Mouse (Mus musculus) MEL (cell line): ENCODE results near the gene D430041D05Rik. TPM values are rescaled to one million over a fixed set of nuclear protein-coding genes. Genes with fewer than 3 reads are reported as not detected.

ENCODE experiments used
- DNase-seq: peaks from one replicate; pipeline ENCODE4 v3.0.0; 2011; ENCODE audit warnings: low read depth, low spot score
- H3K27ac ChIP-seq: 2 replicates; pipeline ENCODE4 v1.5.1; 2012; ENCODE audit warnings: low read depth, mild to moderate bottlenecking, control low read depth, low read length, moderate library complexity; ENCODE audit not compliant: control insufficient read depth
- H3K27me3 ChIP-seq, 2 experiments: fragments of 150-350 bp in 1 of 2; sonication (generic) in 1 of 2; 2 replicates each; pipeline ENCODE4 v1.6.1; 2012; ENCODE audit warnings: low read length in 2 of 2, mild to moderate bottlenecking in 2 of 2, improper control_type of control experiment in 1 of 2, moderate library complexity in 1 of 2; ENCODE audit not compliant: insufficient read depth in 2 of 2, control insufficient read depth in 1 of 2
- H3K36me3 ChIP-seq, 2 experiments: 2 replicates each; pipeline ENCODE4 v1.6.1; 2012 to 2014; ENCODE audit warnings: low read length in 2 of 2, improper control_type of control experiment in 1 of 2, inconsistent platforms in 1 of 2, mild to moderate bottlenecking in 1 of 2; ENCODE audit not compliant: insufficient read depth in 2 of 2, control insufficient read depth in 1 of 2
- H3K4me1 ChIP-seq, 2 experiments: fragments of 150-350 bp in 1 of 2; sonication (generic) in 1 of 2; 2 replicates each; pipeline ENCODE4 v1.6.1; 2012; ENCODE audit warnings: low read length in 2 of 2, improper control_type of control experiment in 1 of 2, mild to moderate bottlenecking in 1 of 2; ENCODE audit not compliant: insufficient read depth in 2 of 2, control insufficient read depth in 1 of 2
- H3K4me3 ChIP-seq, 2 experiments: fragments of 150-350 bp in 1 of 2; sonication (generic) in 1 of 2; 2 replicates each; pipeline ENCODE4 v1.5.1; 2012; ENCODE audit warnings: low read depth in 2 of 2, low read length in 2 of 2, mild to moderate bottlenecking in 2 of 2, moderate library complexity in 2 of 2, control low read depth in 1 of 2, improper control_type of control experiment in 1 of 2; ENCODE audit not compliant: control insufficient read depth in 1 of 2, insufficient read depth in 1 of 2
- H3K79me2 ChIP-seq: 2 replicates; pipeline ENCODE4 v1.6.1; 2012; ENCODE audit warnings: mild to moderate bottlenecking, low read length, moderate library complexity; ENCODE audit not compliant: control insufficient read depth, poor library complexity, insufficient read depth
- H3K9ac ChIP-seq: 2 replicates; pipeline ENCODE4 v1.6.1; 2012; ENCODE audit warnings: low read depth, mild to moderate bottlenecking, control low read depth, low read length, moderate library complexity; ENCODE audit not compliant: control insufficient read depth, poor library complexity, severe bottlenecking
- H3K9me3 ChIP-seq: fragments of 150-350 bp; sonication (generic); replicated peaks from 2 replicates; pipeline ENCODE4 v1.6.1; 2012; ENCODE audit warnings: mild to moderate bottlenecking, low read length, improper control_type of control experiment, moderate library complexity; ENCODE audit not compliant: insufficient read depth
- BHLHE40 ChIP-seq: IDR thresholded peaks from 2 replicates; pipeline ENCODE4 v1.6.1; 2012; ENCODE audit warnings: low read depth, mild to moderate bottlenecking, inconsistent platforms, low read length, improper control_type of control experiment, borderline replicate concordance
- EP300 ChIP-seq, 2 experiments: IDR thresholded peaks; 2 replicates each; pipeline ENCODE4 v1.6.1; 2011; ENCODE audit warnings: improper control_type of control experiment in 2 of 2, low read length in 2 of 2, low read depth in 1 of 2, mild to moderate bottlenecking in 1 of 2
- GATA1 ChIP-seq: IDR thresholded peaks from 2 replicates; pipeline ENCODE4 v1.6.1; 2011; ENCODE audit warnings: low read depth, low read length, improper control_type of control experiment
- MAFK ChIP-seq: IDR thresholded peaks from 2 replicates; pipeline ENCODE4 v1.6.1; 2011; ENCODE audit warnings: low read depth, mild to moderate bottlenecking, low read length, improper control_type of control experiment, borderline replicate concordance
- MAX ChIP-seq: IDR thresholded peaks from 2 replicates; pipeline ENCODE4 v1.6.1; 2011; ENCODE audit warnings: low read length, improper control_type of control experiment
- MAZ ChIP-seq: IDR thresholded peaks from 2 replicates; pipeline ENCODE4 v1.6.1; 2012; ENCODE audit warnings: low read depth, mild to moderate bottlenecking, inconsistent platforms, low read length, improper control_type of control experiment
- MXI1 ChIP-seq: IDR thresholded peaks from 2 replicates; pipeline ENCODE4 v1.6.1; 2011; ENCODE audit warnings: mild to moderate bottlenecking, low read depth, low read length, improper control_type of control experiment
- MYB ChIP-seq: IDR thresholded peaks from 2 replicates; pipeline ENCODE4 v1.6.1; 2011; ENCODE audit warnings: mild to moderate bottlenecking, low read depth, low read length, improper control_type of control experiment
- NRF1 ChIP-seq: IDR thresholded peaks from 2 replicates; pipeline ENCODE4 v1.6.1; 2014; ENCODE audit warnings: low read depth, mild to moderate bottlenecking, inconsistent platforms, low read length, improper control_type of control experiment, moderate library complexity; ENCODE audit not compliant: poor library complexity, insufficient read depth, severe bottlenecking
- POLR2A ChIP-seq, 2 experiments: IDR thresholded peaks; 2 replicates each; pipeline ENCODE4 v1.6.1; 2011 to 2012; ENCODE audit warnings: low read length in 2 of 2, mild to moderate bottlenecking in 2 of 2, control low read depth in 1 of 2, improper control_type of control experiment in 1 of 2, low read depth in 1 of 2, moderate library complexity in 1 of 2; ENCODE audit not compliant: control insufficient read depth in 1 of 2, insufficient read depth in 1 of 2, poor library complexity in 1 of 2
- RCOR1 ChIP-seq: IDR thresholded peaks from 2 replicates; pipeline ENCODE4 v1.6.1; 2012; ENCODE audit warnings: low read depth, mild to moderate bottlenecking, inconsistent platforms, low read length, improper control_type of control experiment
- SIN3A ChIP-seq: IDR thresholded peaks from 2 replicates; pipeline ENCODE4 v1.6.1; 2012; ENCODE audit warnings: low read length, improper control_type of control experiment, inconsistent platforms
- SMC3 ChIP-seq: IDR thresholded peaks from 2 replicates; pipeline ENCODE4 v1.6.1; 2011; ENCODE audit warnings: low read depth, low read length, improper control_type of control experiment
- TBP ChIP-seq: IDR thresholded peaks from 2 replicates; pipeline ENCODE4 v1.8.0; 2011; ENCODE audit warnings: low read depth, low read length, improper control_type of control experiment
- TCF12 ChIP-seq: IDR thresholded peaks from 2 replicates; pipeline ENCODE4 v1.6.1; 2014; ENCODE audit warnings: low read depth, mild to moderate bottlenecking, inconsistent platforms, low read length, improper control_type of control experiment, moderate library complexity
- UBTF ChIP-seq: IDR thresholded peaks from 2 replicates; pipeline ENCODE4 v1.6.1; 2012; ENCODE audit warnings: low read depth, mild to moderate bottlenecking, inconsistent platforms, low read length, improper control_type of control experiment, moderate library complexity, borderline replicate concordance; ENCODE audit not compliant: insufficient read depth
- USF1 ChIP-seq: IDR thresholded peaks from 2 replicates; pipeline ENCODE4 v1.6.1; 2014; ENCODE audit warnings: low read depth, mild to moderate bottlenecking, inconsistent platforms, low read length, improper control_type of control experiment, moderate library complexity
- USF2 ChIP-seq, 2 experiments: IDR thresholded peaks; 2 replicates each; pipeline ENCODE4 v1.6.1; 2011 to 2012; ENCODE audit warnings: improper control_type of control experiment in 2 of 2, low read length in 2 of 2, borderline replicate concordance in 1 of 2, inconsistent platforms in 1 of 2, low read depth in 1 of 2, mild to moderate bottlenecking in 1 of 2; ENCODE audit not compliant: insufficient read depth in 1 of 2
- ZNF384 ChIP-seq: IDR thresholded peaks from 2 replicates; pipeline ENCODE4 v1.6.1; 2012; ENCODE audit warnings: low read depth, mild to moderate bottlenecking, inconsistent platforms, low read length, improper control_type of control experiment
- polyA plus RNA-seq, 2 experiments: library from polyadenylated mRNA; stranded (reverse) in 1 of 2; unstranded in 1 of 2; fragments of >175 nt in 1 of 2; fragments of >200 nt in 1 of 2; gene quantifications; 2 replicates each; pipeline versions ENCODE4 v1.2.1 to v1.2.4; 2012; ENCODE audit warnings: low replicate concordance in 2 of 2, low read depth in 1 of 2; ENCODE audit not compliant: insufficient read length in 2 of 2, insufficient read depth in 1 of 2, missing spikeins in 1 of 2
- total RNA-seq: library from RNA; depleted of rRNA; stranded (reverse); fragments of 300-350 nt; gene quantifications from 2 replicates; pipeline ENCODE4 v1.2.3, GENCODE M21; 2012

Gene D430041D05Rik
- total and polyA plus RNA-seq, 3 experiments = 0.46 to 1.1 TPM; not detected in 1

GRCm38 (mm10) chr2:104305722-104306121, 105.1 kb downstream of the D430041D05Rik start:
- Histone ChIP-seq H3K4me1 (no peaks in the 10 kb centered on the region), H3K79me2 (no peaks in the 10 kb centered on the region), H3K9me3 (no peaks in the 10 kb centered on the region)

GRCm38 (mm10) chr2:104299912-104300311, 110.9 kb downstream of the D430041D05Rik start:
- Histone ChIP-seq H3K4me3 (no peak overlapping the region), H3K79me2 (no peaks in the 10 kb centered on the region), H3K27ac (no peak overlapping the region), H3K9ac (no peak overlapping the region), H3K4me1 (no peaks in the 10 kb centered on the region), H3K9me3 (no peaks in the 10 kb centered on the region), H3K27me3 (no peaks in the 10 kb centered on the region; a peak in 1 of 4 replicates), H3K36me3 (no peaks in the 10 kb centered on the region)
- no peak for DNase-seq
- TF ChIP-seq UBTF = no peak
- no peak for TF ChIP-seq MAZ
- TF ChIP-seq RCOR1 = no peak

More at GRCm38 (mm10) chr2:104305722-104306121, 105.1 kb downstream of the D430041D05Rik start:
- no peak for DNase-seq
- no peak for TF ChIP-seq BHLHE40
- no peak for TF ChIP-seq MAX
- no peak for TF ChIP-seq GATA1
- no peak for TF ChIP-seq TCF12
- TF ChIP-seq SMC3 = no peak
- no peak for TF ChIP-seq NRF1
- TF ChIP-seq MAZ = no peak
- no peak for TF ChIP-seq SIN3A
- no peak for TF ChIP-seq USF2 (IDR thresholded peaks at IDR 0.05; ENCODE audit: borderline replicate concordance in 1 of 2, insufficient read depth in 1 of 2, low read depth in 1 of 2, low read length in 2 of 2)
- no peak for TF ChIP-seq MAFK
- TF ChIP-seq TBP = no peak
- TF ChIP-seq EP300 (IDR thresholded peaks at IDR 0.05; ENCODE audit: low read depth in 1 of 2, low read length in 2 of 2) = no peak
- TF ChIP-seq MXI1 = no peak
- TF ChIP-seq ZNF384 = no peak
- no peak for TF ChIP-seq MYB
- no peak for TF ChIP-seq POLR2A (IDR thresholded peaks at IDR 0.05; ENCODE audit: control insufficient read depth in 1 of 2, insufficient read depth in 1 of 2, low read depth in 1 of 2, low read length in 2 of 2, poor library complexity in 1 of 2)
- TF ChIP-seq USF1 = no peak
- H3K4me3 ChIP-seq = no peak overlapping the region
- H3K27ac ChIP-seq = no peak overlapping the region
- H3K36me3 ChIP-seq = no peaks in the 10 kb centered on the region
- peaks cover 0 to 6% of the 10 kb centered on the region in 2 experiments; a peak in 1 of 4 replicates for H3K27me3 ChIP-seq
- no peak overlapping the region for H3K9ac ChIP-seq
